ENCODE assay signal across 20 mouse cellular contexts in the genomic region with DNA sequence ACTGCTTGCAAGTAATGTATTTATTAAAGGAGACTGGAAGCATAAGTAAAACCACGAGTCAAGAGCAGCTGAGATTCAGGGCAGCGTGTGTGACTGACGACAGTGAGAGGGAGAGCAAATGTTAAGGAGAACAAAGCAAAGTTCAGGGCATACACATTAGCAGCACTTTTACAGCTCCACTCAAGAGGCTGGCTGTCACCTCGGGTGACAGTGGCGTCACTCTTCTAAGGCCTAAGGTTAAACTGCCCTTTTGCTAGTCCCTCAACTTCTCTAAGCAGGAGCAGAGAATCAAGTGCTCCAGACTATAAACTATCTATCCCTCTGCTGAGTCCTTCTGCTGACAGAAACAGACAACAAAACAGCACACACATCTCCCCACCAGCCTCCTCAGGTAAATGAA. TPM values are rescaled to one million over a fixed set of nuclear protein-coding genes. Genes with fewer than 3 reads are reported as not detected.
DNase-seq lines count a peak whose midpoint lies in the region; ATAC-seq and TF ChIP-seq lines count a peak whose summit lies in the region.
"Had no signal": no experiment of that assay in that cellular context is flagged by ENCODE, and none has a peak within 500 bp of the region (broad histone marks: within the 10 kb centered on the region; RNA-seq: fewer than 3 reads in every experiment).

No protein-coding gene starts in this region.

- 0 out of 2 replicates have a peak overlapping the region, but pooled peaks have one; percentile 46 for H3K27ac ChIP-seq in heart, embryonic 11.5 days (ENCODE audit: low read depth, low read length)
- peak overlapping the region; percentile 2; the same call in 1 of the 2 replicates for H3K27ac ChIP-seq in small intestine, adult 2 months (ENCODE audit: insufficient read depth, low read depth, low read length)
- H3K27ac ChIP-seq: embryonic facial prominence, embryonic 12.5 days; limb, embryonic 10.5 days; liver, embryonic 14.5 days; neural tube, embryonic 13.5 days; stomach, postnatal 0 days had no signal

- H3K36me3 ChIP-seq in heart, embryonic 11.5 days (ENCODE audit: control insufficient read depth, insufficient read depth, low read length): no peaks in the 10 kb centered on the region
- peaks cover 11% of the 10 kb centered on the region for H3K36me3 ChIP-seq in small intestine, adult 2 months (ENCODE audit: control insufficient read depth, insufficient read depth, low read length)

- H3K9ac ChIP-seq in heart, embryonic 11.5 days (ENCODE audit: low read depth, low read length): no peak overlapping the region
- H3K9ac ChIP-seq: embryonic facial prominence, embryonic 12.5 days; liver, embryonic 14.5 days; neural tube, embryonic 13.5 days had no signal

- DNase-seq in heart, adult 11 months: no peak
- peak; percentile 14 for DNase-seq in kidney, adult 18-20 months
- DNase-seq in kidney, postnatal 10 days: no peak
- DNase-seq in lung, postnatal 36 days: peak; percentile 18
- no peak for DNase-seq in lung, postnatal 10 days
- no peak for DNase-seq in right cerebral cortex, postnatal 36 days (ENCODE audit: low spot score in 2 of 2)
- DNase-seq: adrenal gland, postnatal 10 days; B cell, adult 2 months; cerebellum, adult 8-10 months; lung, postnatal 14 days; thymus, postnatal 14 days had no signal

- no peak for ATAC-seq in heart, embryonic 11.5 days (replicated peaks; ENCODE audit: insufficient number of reproducible peaks, low FRiP score, low TSS enrichment)
- ATAC-seq: forebrain, embryonic 16.5 days; hindbrain, embryonic 16.5 days had no signal

- peaks cover 5% of the 10 kb centered on the region; the same call in 1 of the 2 replicates for H3K4me1 ChIP-seq in heart, embryonic 11.5 days (ENCODE audit: control insufficient read depth, insufficient read depth, low read length)
- H3K4me1 ChIP-seq in small intestine, adult 2 months (ENCODE audit: control insufficient read depth, insufficient read depth, insufficient read length, low read length): no peaks in the 10 kb centered on the region
- H3K4me1 ChIP-seq: embryonic facial prominence, embryonic 12.5 days; limb, embryonic 10.5 days had no signal

- no peak overlapping the region for H3K4me3 ChIP-seq in heart, embryonic 11.5 days (ENCODE audit: low read depth, low read length)
- H3K4me3 ChIP-seq in small intestine, adult 2 months (ENCODE audit: low read depth, low read length): no peak overlapping the region
- H3K4me3 ChIP-seq: embryonic facial prominence, embryonic 12.5 days; limb, embryonic 10.5 days; neural tube, embryonic 13.5 days had no signal

- H3K9me3 ChIP-seq in heart, embryonic 11.5 days (replicated peaks; ENCODE audit: control insufficient read depth, low read length): no peaks in the 10 kb centered on the region
- H3K9me3 ChIP-seq: embryonic facial prominence, embryonic 12.5 days; limb, embryonic 10.5 days; neural tube, embryonic 13.5 days had no signal

- WGBS in heart, embryonic 11.5 days (ENCODE audit: insufficient replicate concordance): 38% methylated on average over 5 of the region's 5 CpGs
- WGBS in small intestine, adult 2 months: 24% methylated on average over 5 of the region's 5 CpGs

- no peak for TF ChIP-seq CTCF in small intestine, adult 2 months (IDR thresholded peaks at IDR 0.05; ENCODE audit: extremely low read depth, insufficient read length, insufficient replicate concordance, low read depth, low read length)

- H3K4me2 ChIP-seq in heart, embryonic 11.5 days: no peak overlapping the region
- H3K4me2 ChIP-seq: embryonic facial prominence, embryonic 12.5 days; neural tube, embryonic 13.5 days had no signal

- no peak for TF ChIP-seq POLR2A in small intestine, adult 2 months (IDR thresholded peaks at IDR 0.05; ENCODE audit: low read depth, low read length)

- no peaks in the 10 kb centered on the region for H3K27me3 ChIP-seq in heart, embryonic 11.5 days (ENCODE audit: control insufficient read depth, insufficient read depth, low read length)
- H3K27me3 ChIP-seq in small intestine, adult 2 months (ENCODE audit: control insufficient read depth, insufficient read depth, low read length): no peaks in the 10 kb centered on the region
- H3K27me3 ChIP-seq: embryonic facial prominence, embryonic 12.5 days; neural tube, embryonic 13.5 days had no signal

RNA-seq across cellular contexts. Expression of gene Gpatch8, which starts 24.8 kb away (rescaled TPM):
- polyA plus RNA-seq in heart, embryonic 11.5 days (2014; fragmentation: Nextera tagmentation; extraction: Ambion mirVana): 26.4 and 36.5 TPM in 2 replicates
- polyA plus RNA-seq in small intestine, adult 2 months (2012; rRNA removed): 8.2 and 26.3 TPM in 2 replicates

RNA-seq across cellular contexts. Expression of gene Gm11627, which starts 47.8 kb away (rescaled TPM):
- 13.6 and 13.9 TPM in 2 replicates for polyA plus RNA-seq in heart, embryonic 11.5 days (2014; fragmentation: Nextera tagmentation; extraction: Ambion mirVana)
- 0.42 and 0.51 TPM in 2 replicates for polyA plus RNA-seq in small intestine, adult 2 months (2012; rRNA removed)

Comparison
In these comparisons a context has a peak if more than half of its experiments do, and no peak if none do; other contexts are left out.
1. DNase-seq: peak in kidney, adult 18-20 months (single experiment) and lung, postnatal 36 days (single experiment); none in heart, adult 11 months (single experiment), kidney, postnatal 10 days (single experiment), lung, postnatal 10 days (single experiment) and right cerebral cortex, postnatal 36 days (0 of 2).